Mouse (Mus musculus) layer of hippocampus, postnatal 10 days (tissue): ENCODE measurements around the gene Ccnt1. TPM values are rescaled to one million over a fixed set of nuclear protein-coding genes. Genes with fewer than 3 reads are reported as not detected.
"Not testable (repeated sequence)": the region's sequence is repeated elsewhere in the genome, so short reads cannot be mapped to it uniquely, and the experiment has no call there.

Experiments
- DNase-seq, 2 experiments: peaks; one replicate each; pipeline ENCODE4 v3.0.0; 2021; ENCODE audit warnings: low spot score in 2 of 2
- total RNA-seq, 2 experiments: library from RNA; stranded (reverse); gene quantifications; 2 replicates each; pipeline ENCODE4 v1.2.3; 2021

Gene Ccnt1
- total RNA-seq, 2 experiments from 2014 or later, result 36.0 to 51.6 TPM

DNA sequence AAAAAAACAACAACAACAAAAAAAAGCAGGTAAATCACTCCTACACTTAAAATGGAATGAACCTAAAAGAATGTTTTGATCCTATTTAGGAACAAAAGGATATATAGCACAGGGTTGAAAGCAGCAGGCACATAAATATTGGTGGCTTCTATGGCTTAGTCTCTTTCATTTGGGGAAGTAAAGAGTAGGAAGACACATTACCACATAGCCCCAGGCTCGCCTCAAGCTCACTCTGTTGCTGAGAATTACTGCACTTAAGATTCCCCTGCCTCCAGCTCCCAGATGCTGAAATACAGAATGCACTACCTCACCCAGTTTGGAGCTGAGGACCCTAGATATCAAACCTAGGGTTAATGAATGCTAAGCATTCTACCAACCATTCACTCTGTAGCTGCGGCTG is 18.0 kb downstream of the Ccnt1 start:
- DNase-seq, result no peak

- no peak for DNase-seq
Measured at GRCm38 (mm10) chr15:98546843-98547242, 23.9 kb downstream of the Ccnt1 start.

DNA sequence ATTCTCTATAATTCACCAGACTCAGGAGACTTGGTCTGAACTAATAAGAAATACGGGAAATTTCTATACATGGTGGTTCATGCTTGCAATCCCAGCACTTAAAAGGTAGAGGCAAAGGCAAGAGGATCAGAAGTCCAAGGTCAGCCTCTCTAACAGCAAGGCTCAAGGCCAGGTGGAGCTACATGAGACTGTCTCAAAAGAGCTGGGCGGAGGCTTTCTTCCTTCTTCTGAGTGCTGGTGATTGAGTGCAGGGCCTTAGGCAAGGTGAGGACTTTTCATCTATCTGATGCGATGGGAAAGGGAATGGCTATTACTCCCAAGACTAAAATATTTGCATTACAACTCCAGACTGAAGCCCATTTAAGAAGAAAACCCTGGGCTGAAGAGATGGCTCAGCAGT is 25.6 kb downstream of the Ccnt1 start:
- DNase-seq, result no peak

DNA sequence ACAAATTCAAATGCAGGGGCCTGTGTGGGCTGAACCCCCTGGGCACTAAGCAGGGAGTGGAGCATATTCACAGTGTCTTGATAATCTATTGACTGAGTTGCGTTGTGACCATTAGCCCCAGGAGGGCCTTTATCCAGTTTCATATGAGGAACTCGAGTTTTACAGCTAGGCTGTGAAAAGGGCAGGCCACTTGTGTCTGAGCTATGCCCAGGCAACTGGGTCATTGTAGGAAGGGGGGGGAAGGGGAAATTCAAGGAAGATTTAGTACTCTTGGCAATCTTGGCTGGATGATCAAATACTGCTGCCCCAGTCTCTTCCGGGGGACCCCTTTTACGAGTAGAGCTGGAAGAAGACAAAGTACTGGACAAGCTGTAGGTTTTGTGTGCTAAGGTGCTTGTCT is 27.4 kb downstream of the Ccnt1 start:
- no peak for DNase-seq

DNA sequence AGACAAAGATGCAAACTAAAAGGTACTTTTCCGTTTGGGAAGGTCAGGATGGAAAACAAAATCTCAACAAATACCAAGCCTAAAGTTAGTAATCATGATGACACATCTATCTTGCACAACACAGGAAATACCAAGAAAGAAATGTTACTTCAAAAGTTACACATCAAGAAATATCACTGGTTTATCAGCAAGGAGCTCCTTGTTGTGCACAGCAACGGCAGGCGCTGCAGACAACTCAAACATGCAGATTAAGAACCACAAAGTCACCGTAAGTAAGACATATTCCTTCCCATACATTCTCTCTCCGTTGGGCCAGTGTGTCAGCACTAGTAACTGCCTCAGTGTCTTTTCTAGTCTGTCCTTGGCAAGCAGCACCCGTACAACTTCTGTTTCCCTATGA is 29.7 kb downstream of the Ccnt1 start:
- DNase-seq, result no peak

GRCm38 (mm10) chr15:98537923-98538322 is 32.8 kb downstream of the Ccnt1 start:
- DNase-seq, result no peak

DNA sequence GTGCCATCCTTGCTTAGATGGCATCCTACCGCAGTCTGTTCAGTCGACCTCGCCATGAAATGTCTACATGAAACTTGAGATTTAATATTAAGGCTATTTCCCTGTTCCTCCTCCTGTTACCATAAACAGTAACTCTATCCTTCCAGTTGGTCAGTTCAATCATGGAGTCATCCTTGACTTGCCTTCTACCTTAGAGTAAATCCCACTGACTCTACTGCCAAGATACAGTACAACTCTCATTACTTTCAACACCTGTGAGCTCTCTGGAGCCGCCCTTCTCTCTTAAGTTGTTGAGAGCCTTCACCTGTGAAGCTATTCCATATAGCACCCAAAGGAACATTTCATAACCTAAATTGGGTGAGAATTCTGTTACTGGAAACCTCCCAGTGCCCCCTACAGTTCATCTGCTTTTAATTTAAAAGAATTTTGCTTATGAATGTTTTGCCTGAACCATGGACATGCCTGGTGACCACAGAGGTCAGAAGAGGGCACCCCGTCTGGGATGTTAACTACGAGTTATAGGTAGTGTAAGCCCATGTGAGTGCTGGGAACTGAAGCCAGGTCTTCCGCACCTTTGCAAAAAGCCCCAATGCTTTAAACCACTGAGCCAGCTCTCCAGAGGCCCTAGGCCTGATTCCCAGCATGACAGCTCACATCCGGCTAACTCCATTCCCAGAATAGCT is 33.8 kb downstream of the Ccnt1 start:
- no peak for DNase-seq

DNA sequence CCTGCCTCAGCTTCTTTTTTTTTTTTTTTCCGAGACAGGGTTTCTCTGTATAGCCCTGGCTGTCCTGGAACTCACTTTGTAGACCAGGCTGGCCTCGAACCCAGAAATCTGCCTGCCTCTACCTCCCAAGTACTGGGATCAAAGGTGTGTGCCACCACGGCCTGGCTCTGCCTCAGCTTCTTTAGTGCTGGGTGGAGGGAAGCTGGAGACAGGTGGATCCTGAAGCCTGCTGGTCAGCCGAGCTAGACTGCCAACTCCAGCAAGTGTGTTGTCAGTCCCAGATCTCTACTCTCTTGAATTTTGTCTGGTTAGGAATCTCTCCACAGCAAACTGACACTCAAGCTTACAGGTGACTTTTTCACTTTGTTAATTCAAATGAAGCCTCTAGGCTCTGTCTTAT is 34.8 kb downstream of the Ccnt1 start:
- DNase-seq, result no peak

GRCm38 (mm10) chr15:98533881-98534627 is 36.7 kb downstream of the Ccnt1 start, which contains the start of gene Kansl2:
Kansl2 (minus strand) TSS chr15:98534264.
- DNase-seq, result peak; percentile 98 to 99

- no peak for DNase-seq
Measured at GRCm38 (mm10) chr15:98533035-98533531, 37.6 kb downstream of the Ccnt1 start.

- DNase-seq, result no peak
Measured at GRCm38 (mm10) chr15:98532281-98532680, 38.4 kb downstream of the Ccnt1 start.

GRCm38 (mm10) chr15:98528066-98528563 is 42.6 kb downstream of the Ccnt1 start:
- no peak for DNase-seq

- no peak for DNase-seq
Measured at GRCm38 (mm10) chr15:98527056-98527771, 43.5 kb downstream of the Ccnt1 start.

DNA sequence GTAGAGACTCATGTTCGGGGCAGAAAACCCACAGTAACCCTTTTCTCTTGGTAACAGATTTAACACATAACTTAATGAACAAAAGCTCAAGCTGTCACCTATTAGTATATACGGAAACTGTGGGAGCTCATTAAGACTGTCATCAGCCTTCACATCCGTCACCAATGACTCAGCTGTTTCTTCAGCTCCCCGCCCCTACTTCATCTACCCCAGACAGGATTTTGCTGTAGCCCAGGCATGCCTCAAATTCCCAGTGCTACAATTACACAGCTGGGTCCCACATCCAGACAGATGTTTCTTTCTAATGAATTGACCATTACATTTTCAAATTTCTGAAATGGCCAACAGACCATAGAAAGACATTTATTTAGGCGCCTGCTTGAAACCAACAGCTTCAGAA is 44.7 kb downstream of the Ccnt1 start:
- no peak for DNase-seq

- no peak for DNase-seq
Measured at GRCm38 (mm10) chr15:98521245-98521644, 49.5 kb downstream of the Ccnt1 start.

DNA sequence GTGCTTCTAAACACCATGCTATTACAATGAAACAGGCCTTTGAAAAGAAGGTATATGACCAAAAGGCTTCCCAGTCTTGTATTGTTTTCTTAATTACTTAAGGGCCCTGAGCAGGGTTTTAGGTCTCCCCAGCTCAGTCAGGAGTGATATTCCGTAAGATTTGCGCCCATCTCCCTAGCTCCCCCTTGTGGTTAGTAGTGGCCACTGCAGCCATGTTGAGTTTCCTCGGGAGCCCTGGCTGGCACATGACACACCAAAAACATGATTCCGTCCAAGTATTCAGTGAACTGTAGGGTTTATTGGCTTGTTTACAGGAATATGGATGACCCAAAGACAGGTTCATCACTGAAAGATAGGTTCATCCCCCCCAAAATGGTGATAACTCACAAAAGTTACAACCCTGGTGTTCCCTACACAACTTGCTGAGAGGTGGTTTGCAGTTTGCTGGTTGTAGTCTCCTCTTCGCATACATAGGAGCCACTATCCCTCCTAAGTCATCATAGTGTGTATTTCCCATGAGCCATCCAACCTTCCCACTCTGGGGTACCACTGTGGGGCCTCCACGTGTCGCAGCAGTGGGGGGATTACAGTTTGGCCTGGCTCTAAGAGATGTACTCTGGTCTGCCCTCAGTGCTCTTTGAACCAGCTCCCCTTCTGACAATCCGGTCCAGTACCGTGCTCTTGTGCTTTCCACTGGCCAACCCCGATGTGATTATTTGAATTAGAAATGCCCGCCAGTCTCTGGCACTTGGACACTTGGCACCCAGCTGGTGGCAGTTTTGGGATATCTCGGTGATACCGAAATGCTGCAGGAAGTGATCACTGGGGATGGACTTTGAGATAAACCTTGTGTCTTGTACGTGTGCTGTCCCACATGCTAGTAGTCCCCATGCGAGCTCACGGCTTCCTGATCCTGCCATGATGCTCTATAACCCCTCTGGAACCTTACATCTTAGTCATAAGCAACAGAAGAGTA is 53.1 kb downstream of the Ccnt1 start:
- peak; percentile 69 to 71 for DNase-seq

DNA sequence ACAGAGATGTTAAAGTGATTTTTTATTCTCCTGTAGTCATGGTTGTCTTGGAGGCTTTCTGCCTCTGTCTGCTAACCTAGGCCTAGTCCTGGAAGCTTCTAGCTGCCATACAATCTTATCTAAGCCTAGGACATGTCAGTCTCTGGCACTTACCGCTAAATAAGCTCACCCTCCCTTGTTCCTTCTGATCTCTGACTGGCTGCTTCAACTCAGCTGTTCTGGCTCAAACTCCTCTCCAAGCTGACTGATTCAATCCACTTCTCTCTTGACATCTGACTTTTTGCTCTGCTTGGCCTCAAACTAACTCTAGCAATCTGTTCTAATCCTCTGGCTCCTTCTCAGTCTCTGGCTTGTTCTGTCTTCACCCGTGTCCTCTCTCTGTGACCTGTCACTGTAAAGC is 55.9 kb downstream of the Ccnt1 start:
- DNase-seq, result not testable (repeated sequence)

GRCm38 (mm10) chr15:98514146-98514545 is 56.6 kb downstream of the Ccnt1 start:
- DNase-seq, result no peak

GRCm38 (mm10) chr15:98513676-98514075 is 57.0 kb downstream of the Ccnt1 start:
- DNase-seq, result not testable (repeated sequence)

GRCm38 (mm10) chr15:98512799-98513321 is 57.9 kb downstream of the Ccnt1 start:
- DNase-seq, result no peak
